Mouse (Mus musculus): ENCODE data around the gene Pgam2. TPM values are rescaled to one million over a fixed set of nuclear protein-coding genes. Genes with fewer than 3 reads are reported as not detected.
A peak's percentile ranks its signal among the peaks of the same experiment; 100 is the strongest.

Pgam2 gene
- total and polyA plus RNA-seq, 3 experiments = 0.22 to 2.6 (median 1.8) TPM

GRCm38 (mm10) chr11:5802457-5803217, 896 bp downstream of the Pgam2 start:
- Histone ChIP-seq H3K4me1 (ENCODE audit: insufficient read depth, low read depth, low read length) (peaks cover 54% of the 10 kb centered on the region), H3K36me3 (replicated peaks) (peaks cover 46% of the 10 kb centered on the region), H3K4me3 (ENCODE audit: low read depth, low read length) (no peak overlapping the region), H3K9me3 (replicated peaks) (no peaks in the 10 kb centered on the region), H3K27me3 (ENCODE audit: insufficient read depth, low read length) (no peaks in the 10 kb centered on the region)
- DNase-seq (ENCODE audit: low spot score) (no peak), ATAC-seq (ENCODE audit: extremely low read depth, insufficient number of reproducible peaks, low FRiP score, poor library complexity, severe bottlenecking) (no peak)
- TF ChIP-seq POLR2AphosphoS5 (IDR thresholded peaks at IDR 0.05; ENCODE audit: insufficient replicate concordance, low read depth, low read length) (peak; percentile 57; the same call in 1 of the 2 replicates), GATA1 (IDR thresholded peaks at IDR 0.05; ENCODE audit: borderline replicate concordance, low read length) (no peak), CTCF (IDR thresholded peaks at IDR 0.05; ENCODE audit: low read depth, low read length) (no peak), GATA2 (IDR thresholded peaks at IDR 0.05; ENCODE audit: borderline replicate concordance, low read depth, low read length) (no peak)

GRCm38 (mm10) chr11:5802005-5802404, 1.5 kb downstream of the Pgam2 start:
- Histone ChIP-seq H3K4me1 (ENCODE audit: insufficient read depth, low read depth, low read length) (peaks cover 58% of the 10 kb centered on the region), H3K27me3 (ENCODE audit: insufficient read depth, low read length) (no peaks in the 10 kb centered on the region), H3K9me3 (replicated peaks) (no peaks in the 10 kb centered on the region), H3K4me3 (ENCODE audit: low read depth, low read length) (no peak overlapping the region), H3K36me3 (replicated peaks) (peaks cover 52% of the 10 kb centered on the region)
- TF ChIP-seq POLR2AphosphoS5 (IDR thresholded peaks at IDR 0.05; ENCODE audit: insufficient replicate concordance, low read depth, low read length) = no peak
- no peak for TF ChIP-seq CTCF (IDR thresholded peaks at IDR 0.05; ENCODE audit: low read depth, low read length)
- no peak for TF ChIP-seq GATA2 (IDR thresholded peaks at IDR 0.05; ENCODE audit: borderline replicate concordance, low read depth, low read length)
- TF ChIP-seq TAL1 (conservative IDR thresholded peaks at IDR 0.05; ENCODE audit: low read depth, low read length) = no peak
- TF ChIP-seq GATA1 (IDR thresholded peaks at IDR 0.05; ENCODE audit: borderline replicate concordance, low read length) = no peak
- no peak for ATAC-seq (ENCODE audit: extremely low read depth, insufficient number of reproducible peaks, low FRiP score, poor library complexity, severe bottlenecking)
- DNase-seq (ENCODE audit: low spot score) = no peak

GRCm38 (mm10) chr11:5801511-5801910, 2.0 kb downstream of the Pgam2 start:
- Histone ChIP-seq H3K4me1 (ENCODE audit: insufficient read depth, low read depth, low read length) (peaks cover 63% of the 10 kb centered on the region), H3K27me3 (ENCODE audit: insufficient read depth, low read length) (no peaks in the 10 kb centered on the region), H3K4me3 (ENCODE audit: low read depth, low read length) (no peak overlapping the region), H3K36me3 (replicated peaks) (peaks cover 57% of the 10 kb centered on the region), H3K9me3 (replicated peaks) (no peaks in the 10 kb centered on the region)
- no peak for TF ChIP-seq GATA1 (IDR thresholded peaks at IDR 0.05; ENCODE audit: borderline replicate concordance, low read length)
- no peak for TF ChIP-seq TAL1 (conservative IDR thresholded peaks at IDR 0.05; ENCODE audit: low read depth, low read length)
- TF ChIP-seq GATA2 (IDR thresholded peaks at IDR 0.05; ENCODE audit: borderline replicate concordance, low read depth, low read length) = no peak
- TF ChIP-seq CTCF (IDR thresholded peaks at IDR 0.05; ENCODE audit: low read depth, low read length) = no peak
- TF ChIP-seq POLR2AphosphoS5 (IDR thresholded peaks at IDR 0.05; ENCODE audit: insufficient replicate concordance, low read depth, low read length) = no peak
- ATAC-seq (ENCODE audit: extremely low read depth, insufficient number of reproducible peaks, low FRiP score, poor library complexity, severe bottlenecking) (no peak), DNase-seq (ENCODE audit: low spot score) (no peak)

GRCm38 (mm10) chr11:5799621-5800490, 3.7 kb downstream of the Pgam2 start:
- DNase-seq (ENCODE audit: low spot score) (no peak), ATAC-seq (ENCODE audit: extremely low read depth, insufficient number of reproducible peaks, low FRiP score, poor library complexity, severe bottlenecking) (no peak)
- TF ChIP-seq CTCF (IDR thresholded peaks at IDR 0.05; ENCODE audit: low read depth, low read length) (no peak), POLR2AphosphoS5 (IDR thresholded peaks at IDR 0.05; ENCODE audit: insufficient replicate concordance, low read depth, low read length) (no peak), GATA2 (IDR thresholded peaks at IDR 0.05; ENCODE audit: borderline replicate concordance, low read depth, low read length) (no peak), GATA1 (IDR thresholded peaks at IDR 0.05; ENCODE audit: borderline replicate concordance, low read length) (no peak), TAL1 (conservative IDR thresholded peaks at IDR 0.05; ENCODE audit: low read depth, low read length) (no peak)
- peaks cover 53% of the 10 kb centered on the region for H3K4me1 ChIP-seq (ENCODE audit: insufficient read depth, low read depth, low read length)
- no peak overlapping the region for H3K4me3 ChIP-seq (ENCODE audit: low read depth, low read length)
- H3K9me3 ChIP-seq (replicated peaks) = no peaks in the 10 kb centered on the region
- H3K27me3 ChIP-seq (ENCODE audit: insufficient read depth, low read length) = no peaks in the 10 kb centered on the region
- peaks cover 74% of the 10 kb centered on the region for H3K36me3 ChIP-seq (replicated peaks)

- no peak for ATAC-seq (ENCODE audit: extremely low read depth, insufficient number of reproducible peaks, low FRiP score, poor library complexity, severe bottlenecking)
- Histone ChIP-seq H3K4me3 (ENCODE audit: low read depth, low read length) (no peak overlapping the region), H3K27me3 (ENCODE audit: insufficient read depth, low read length) (no peaks in the 10 kb centered on the region), H3K36me3 (replicated peaks) (peaks cover 92% of the 10 kb centered on the region), H3K4me1 (ENCODE audit: insufficient read depth, low read depth, low read length) (peaks cover 44% of the 10 kb centered on the region), H3K9me3 (replicated peaks) (no peaks in the 10 kb centered on the region)
- TF ChIP-seq GATA2 (IDR thresholded peaks at IDR 0.05; ENCODE audit: borderline replicate concordance, low read depth, low read length) = no peak
- TF ChIP-seq GATA1 (IDR thresholded peaks at IDR 0.05; ENCODE audit: borderline replicate concordance, low read length) = no peak
- TF ChIP-seq TAL1 (conservative IDR thresholded peaks at IDR 0.05; ENCODE audit: low read depth, low read length) = no peak
- no peak for TF ChIP-seq CTCF (IDR thresholded peaks at IDR 0.05; ENCODE audit: low read depth, low read length)
- TF ChIP-seq POLR2AphosphoS5 (IDR thresholded peaks at IDR 0.05; ENCODE audit: insufficient replicate concordance, low read depth, low read length) = no peak
- no peak for DNase-seq (ENCODE audit: low spot score)
Measured at GRCm38 (mm10) chr11:5797928-5798327, 5.6 kb downstream of the Pgam2 start.

DNA sequence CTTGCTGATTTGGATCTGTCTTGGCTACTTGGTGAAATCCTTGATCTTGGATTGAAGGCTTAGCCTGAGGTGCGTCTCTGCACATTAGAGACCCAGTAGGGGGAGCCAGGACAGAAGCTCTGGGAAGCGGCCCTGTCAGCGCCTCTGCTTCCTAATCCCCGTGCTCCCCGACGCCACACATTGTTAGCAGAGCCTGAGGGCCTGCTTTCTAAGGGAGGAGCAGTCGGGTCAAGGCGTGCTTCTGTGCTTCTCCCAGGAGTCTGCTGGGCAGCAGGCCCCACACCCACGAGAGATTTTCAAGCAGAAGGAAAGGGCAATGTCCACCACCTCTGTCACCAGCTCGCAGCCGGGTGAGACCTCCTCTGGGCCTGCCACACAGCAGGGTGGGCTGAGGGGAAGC, 6.2 kb downstream of the Pgam2 start:
- Histone ChIP-seq H3K36me3 (replicated peaks) (peaks cover 98% of the 10 kb centered on the region), H3K4me1 (ENCODE audit: insufficient read depth, low read depth, low read length) (peaks cover 44% of the 10 kb centered on the region), H3K9me3 (replicated peaks) (no peaks in the 10 kb centered on the region), H3K27me3 (ENCODE audit: insufficient read depth, low read length) (no peaks in the 10 kb centered on the region), H3K4me3 (ENCODE audit: low read depth, low read length) (no peak overlapping the region)
- ATAC-seq (ENCODE audit: extremely low read depth, insufficient number of reproducible peaks, low FRiP score, poor library complexity, severe bottlenecking) (no peak), DNase-seq (ENCODE audit: low spot score) (no peak)
- TF ChIP-seq GATA2 (IDR thresholded peaks at IDR 0.05; ENCODE audit: borderline replicate concordance, low read depth, low read length) = no peak
- no peak for TF ChIP-seq TAL1 (conservative IDR thresholded peaks at IDR 0.05; ENCODE audit: low read depth, low read length)
- TF ChIP-seq CTCF (IDR thresholded peaks at IDR 0.05; ENCODE audit: low read depth, low read length) = no peak
- no peak for TF ChIP-seq POLR2AphosphoS5 (IDR thresholded peaks at IDR 0.05; ENCODE audit: insufficient replicate concordance, low read depth, low read length)
- TF ChIP-seq GATA1 (IDR thresholded peaks at IDR 0.05; ENCODE audit: borderline replicate concordance, low read length) = no peak

All from G1E (cell line).